8 mouse cellular contexts compared by ENCODE assay signal in genomic region chr17:34628644-34628967, GRCm38 (mm10). TPM values are rescaled to one million over a fixed set of nuclear protein-coding genes. Genes with fewer than 3 reads are reported as not detected.
DNase-seq lines count a peak whose midpoint lies in the region; ATAC-seq and TF ChIP-seq lines count a peak whose summit lies in the region.

No protein-coding gene starts in this region.

- peaks cover 45% of the 10 kb centered on the region for H3K27me3 ChIP-seq in heart, postnatal 0 days (ENCODE audit: control insufficient read depth, insufficient read depth, low read length)
- peaks cover 43% of the 10 kb centered on the region for H3K27me3 ChIP-seq in embryonic facial prominence, embryonic 13.5 days
- peaks cover 31% of the 10 kb centered on the region for H3K27me3 ChIP-seq in limb, embryonic 11.5 days (ENCODE audit: control insufficient read depth, insufficient read depth, low read length)

- peaks cover 16% of the 10 kb centered on the region for H3K4me1 ChIP-seq in heart, postnatal 0 days (ENCODE audit: control insufficient read depth, insufficient read depth)
- peaks cover 61% of the 10 kb centered on the region for H3K4me1 ChIP-seq in embryonic facial prominence, embryonic 13.5 days
- H3K4me1 ChIP-seq in limb, embryonic 11.5 days (ENCODE audit: control insufficient read depth, insufficient read depth, low read length) = peaks cover 30% of the 10 kb centered on the region
- peaks cover 42% of the 10 kb centered on the region for H3K4me1 ChIP-seq in olfactory bulb, adult 2 months (ENCODE audit: control insufficient read depth, insufficient read depth, low read length)

- DNase-seq in heart, postnatal 0 days (ENCODE audit: low spot score) = no peak
- DNase-seq in heart, adult 11 months = no peak
- no peak for DNase-seq in limb, embryonic 11.5 days (ENCODE audit: low spot score)
- DNase-seq in spleen, postnatal 36 days (ENCODE audit: low spot score in 2 of 2) = no peak

- H3K36me3 ChIP-seq in heart, postnatal 0 days (replicated peaks; ENCODE audit: control insufficient read depth, insufficient read depth, low read length) = peaks cover 15% of the 10 kb centered on the region
- H3K36me3 ChIP-seq in embryonic facial prominence, embryonic 13.5 days = peaks cover 13% of the 10 kb centered on the region
- H3K36me3 ChIP-seq in limb, embryonic 11.5 days (ENCODE audit: control insufficient read depth, insufficient read depth, low read length) = no peaks in the 10 kb centered on the region

- peak overlapping the region; percentile 96; the same call in 1 of the 2 replicates for H3K27ac ChIP-seq in heart, postnatal 0 days (ENCODE audit: low read depth)
- peak overlapping the region; percentile 97 for H3K27ac ChIP-seq in embryonic facial prominence, embryonic 13.5 days
- H3K27ac ChIP-seq in limb, embryonic 11.5 days (replicated peaks; ENCODE audit: low read depth, low read length) = no peak overlapping the region
- peak overlapping the region; percentile 99 for H3K27ac ChIP-seq in olfactory bulb, adult 2 months (ENCODE audit: insufficient read depth, low read depth, low read length)

- TF ChIP-seq POLR2A in olfactory bulb, adult 2 months (IDR thresholded peaks at IDR 0.05; ENCODE audit: insufficient read depth, low read depth, low read length) = no peak

- H3K9me3 ChIP-seq in heart, postnatal 0 days (replicated peaks; ENCODE audit: control insufficient read depth, low read length) = no peaks in the 10 kb centered on the region
- H3K9me3 ChIP-seq in embryonic facial prominence, embryonic 13.5 days = no peaks in the 10 kb centered on the region
- H3K9me3 ChIP-seq in limb, embryonic 11.5 days (ENCODE audit: control insufficient read depth, low read length) = no peaks in the 10 kb centered on the region

- H3K4me3 ChIP-seq in heart, postnatal 0 days (ENCODE audit: low read depth, low read length) = peak overlapping the region; percentile 69
- H3K4me3 ChIP-seq in embryonic facial prominence, embryonic 13.5 days = peak overlapping the region; percentile 82
- H3K4me3 ChIP-seq in limb, embryonic 11.5 days (ENCODE audit: low read depth, low read length) = peak overlapping the region; percentile 82
- H3K4me3 ChIP-seq in olfactory bulb, adult 2 months (ENCODE audit: insufficient read depth, low read depth, low read length) = peak overlapping the region; percentile 89

- WGBS in heart, postnatal 0 days = 52% methylated on average over 5 of the region's 5 CpGs
- WGBS in embryonic facial prominence, embryonic 13.5 days = 24% methylated on average over 5 of the region's 5 CpGs
- 28% methylated on average over 5 of the region's 5 CpGs for WGBS in limb, embryonic 11.5 days
- 11% methylated on average over 5 of the region's 5 CpGs for whole genome bisulfite sequencing in olfactory bulb, adult 2 months

- no peak for TF ChIP-seq CTCF in heart, postnatal 0 days (IDR thresholded peaks at IDR 0.05; ENCODE audit: low read depth)
- TF ChIP-seq CTCF in olfactory bulb, adult 2 months (IDR thresholded peaks at IDR 0.05; ENCODE audit: insufficient read depth, low read depth, low read length) = no peak

- H3K9ac ChIP-seq in heart, postnatal 0 days (replicated peaks; ENCODE audit: low read depth, low read length) = peak overlapping the region; percentile 59
- peak overlapping the region; percentile 83 for H3K9ac ChIP-seq in embryonic facial prominence, embryonic 13.5 days
- H3K9ac ChIP-seq in limb, embryonic 11.5 days (ENCODE audit: low read length) = no peak overlapping the region

- TF ChIP-seq EP300 in heart, postnatal 0 days (IDR thresholded peaks at IDR 0.05; ENCODE audit: low read depth) = no peak

- H3K4me2 ChIP-seq in heart, postnatal 0 days (ENCODE audit: low read depth, low read length) = peak overlapping the region; percentile 85
- peak overlapping the region; percentile 91 for H3K4me2 ChIP-seq in embryonic facial prominence, embryonic 13.5 days
- peak overlapping the region; percentile 94 for H3K4me2 ChIP-seq in limb, embryonic 11.5 days (ENCODE audit: low read depth, severe bottlenecking)

- no peak for ATAC-seq in heart, postnatal 0 days (ENCODE audit: insufficient read depth, low read depth)
- ATAC-seq in embryonic facial prominence, embryonic 13.5 days (ENCODE audit: insufficient number of reproducible peaks, insufficient read depth, low FRiP score, low TSS enrichment, low read depth) = no peak
- no peak for ATAC-seq in limb, embryonic 11.5 days (ENCODE audit: insufficient number of reproducible peaks, low FRiP score, low TSS enrichment, low read depth)
- no peak for ATAC-seq in megakaryocyte-erythroid progenitor cell, adult 5-6 weeks (replicated peaks; ENCODE audit: low FRiP score, low TSS enrichment, poor library complexity, severe bottlenecking)
- ATAC-seq in monocyte, adult 5-6 weeks (replicated peaks; ENCODE audit: insufficient number of reproducible peaks, low FRiP score, low TSS enrichment, poor library complexity, severe bottlenecking) = no peak

RNA-seq across cellular contexts. Expression of gene Ppt2, which starts 0.3 kb away (rescaled TPM):
- 35.7 and 37.4 TPM in 2 replicates for total RNA-seq in heart, postnatal 0 days (2014; rRNA removed; ENCODE audit: low replicate concordance)
- 24.0 and 25.7 TPM in 2 replicates for polyA plus RNA-seq in heart, postnatal 0 days (2015; fragmentation: Nextera tagmentation; extraction: Ambion mirVana)
- 21.6 and 22.2 TPM in 2 replicates for polyA plus RNA-seq in embryonic facial prominence, embryonic 13.5 days (2015; fragmentation: Nextera tagmentation; extraction: Ambion mirVana)
- polyA plus RNA-seq in limb, embryonic 11.5 days (2014; fragmentation: Nextera tagmentation; extraction: Ambion mirVana) = 24.8 and 26.1 TPM in 2 replicates
- not detected in 2 replicates for polyA plus RNA-seq in olfactory bulb, adult 2 months (2012; ENCODE audit: insufficient read depth, insufficient read length, low replicate concordance, missing spikeins)
- 31.3 and 35.4 TPM in 2 replicates for total RNA-seq in megakaryocyte-erythroid progenitor cell, adult 5-6 weeks (2014; fragmentation: Nextera tagmentation)
- total RNA-seq in megakaryocyte-erythroid progenitor cell, adult 5-6 weeks (2017) = 10.4 and 17.0 TPM in 2 replicates
- 30.4 to 67.0 TPM (median 38.4 TPM) in 3 replicates for total RNA-seq in monocyte, adult 5-6 weeks (2017)

RNA-seq across cellular contexts. Expression of gene Prrt1, which starts 0.7 kb away (rescaled TPM):
- total RNA-seq in heart, postnatal 0 days (2014; rRNA removed; ENCODE audit: low replicate concordance) = 0.35 TPM in 1 of 2 replicates, not detected in the other
- 0.16 and 0.19 TPM in 2 replicates for polyA plus RNA-seq in heart, postnatal 0 days (2015; fragmentation: Nextera tagmentation; extraction: Ambion mirVana)
- 0.55 and 0.78 TPM in 2 replicates for polyA plus RNA-seq in embryonic facial prominence, embryonic 13.5 days (2015; fragmentation: Nextera tagmentation; extraction: Ambion mirVana)
- 0.17 and 0.20 TPM in 2 replicates for polyA plus RNA-seq in limb, embryonic 11.5 days (2014; fragmentation: Nextera tagmentation; extraction: Ambion mirVana)
- not detected in 2 replicates for polyA plus RNA-seq in olfactory bulb, adult 2 months (2012; ENCODE audit: insufficient read depth, insufficient read length, low replicate concordance, missing spikeins)
- 0.59 TPM in 1 of 2 replicates, not detected in the other for total RNA-seq in megakaryocyte-erythroid progenitor cell, adult 5-6 weeks (2014; fragmentation: Nextera tagmentation)
- total RNA-seq in megakaryocyte-erythroid progenitor cell, adult 5-6 weeks (2017) = 0.75 TPM in 1 of 2 replicates, not detected in the other
- total RNA-seq in monocyte, adult 5-6 weeks (2017) = 0.29 to 1.9 TPM (median 0.75 TPM) in 3 replicates

RNA-seq across cellular contexts. Expression of gene Egfl8, which starts 12.8 kb away (rescaled TPM):
- 0.15 and 0.93 TPM in 2 replicates for total RNA-seq in heart, postnatal 0 days (2014; rRNA removed; ENCODE audit: low replicate concordance)
- 0.97 and 1.3 TPM in 2 replicates for polyA plus RNA-seq in heart, postnatal 0 days (2015; fragmentation: Nextera tagmentation; extraction: Ambion mirVana)
- polyA plus RNA-seq in embryonic facial prominence, embryonic 13.5 days (2015; fragmentation: Nextera tagmentation; extraction: Ambion mirVana) = 7.5 and 10.2 TPM in 2 replicates
- 2.8 and 3.5 TPM in 2 replicates for polyA plus RNA-seq in limb, embryonic 11.5 days (2014; fragmentation: Nextera tagmentation; extraction: Ambion mirVana)
- not detected in 2 replicates for polyA plus RNA-seq in olfactory bulb, adult 2 months (2012; ENCODE audit: insufficient read depth, insufficient read length, low replicate concordance, missing spikeins)
- total RNA-seq in megakaryocyte-erythroid progenitor cell, adult 5-6 weeks (2014; fragmentation: Nextera tagmentation) = 0.96 and 2.1 TPM in 2 replicates
- 2.6 TPM in 1 of 2 replicates, not detected in the other for total RNA-seq in megakaryocyte-erythroid progenitor cell, adult 5-6 weeks (2017)
- 2.3 to 3.3 TPM (median 3.0 TPM) in 3 replicates for total RNA-seq in monocyte, adult 5-6 weeks (2017)

RNA-seq across cellular contexts. Expression of gene Fkbpl, which starts 16.0 kb away (rescaled TPM):
- total RNA-seq in heart, postnatal 0 days (2014; rRNA removed; ENCODE audit: low replicate concordance) = 2.6 and 7.1 TPM in 2 replicates
- 12.3 and 13.4 TPM in 2 replicates for polyA plus RNA-seq in heart, postnatal 0 days (2015; fragmentation: Nextera tagmentation; extraction: Ambion mirVana)
- polyA plus RNA-seq in embryonic facial prominence, embryonic 13.5 days (2015; fragmentation: Nextera tagmentation; extraction: Ambion mirVana) = 15.0 and 18.0 TPM in 2 replicates
- 13.1 and 19.3 TPM in 2 replicates for polyA plus RNA-seq in limb, embryonic 11.5 days (2014; fragmentation: Nextera tagmentation; extraction: Ambion mirVana)
- polyA plus RNA-seq in olfactory bulb, adult 2 months (2012; ENCODE audit: insufficient read depth, insufficient read length, low replicate concordance, missing spikeins) = not detected in 2 replicates
- 5.5 TPM in 2 replicates for total RNA-seq in megakaryocyte-erythroid progenitor cell, adult 5-6 weeks (2014; fragmentation: Nextera tagmentation)
- 14.7 and 26.2 TPM in 2 replicates for total RNA-seq in megakaryocyte-erythroid progenitor cell, adult 5-6 weeks (2017)
- 5.6 to 15.1 TPM (median 6.4 TPM) in 3 replicates for total RNA-seq in monocyte, adult 5-6 weeks (2017)

RNA-seq across cellular contexts. Expression of gene Atf6b, which starts 18.3 kb away (rescaled TPM):
- total RNA-seq in heart, postnatal 0 days (2014; rRNA removed; ENCODE audit: low replicate concordance) = 15.8 and 16.6 TPM in 2 replicates
- 22.5 and 24.3 TPM in 2 replicates for polyA plus RNA-seq in heart, postnatal 0 days (2015; fragmentation: Nextera tagmentation; extraction: Ambion mirVana)
- 97.8 and 106 TPM in 2 replicates for polyA plus RNA-seq in embryonic facial prominence, embryonic 13.5 days (2015; fragmentation: Nextera tagmentation; extraction: Ambion mirVana)
- 63.4 and 71.4 TPM in 2 replicates for polyA plus RNA-seq in limb, embryonic 11.5 days (2014; fragmentation: Nextera tagmentation; extraction: Ambion mirVana)
- polyA plus RNA-seq in olfactory bulb, adult 2 months (2012; ENCODE audit: insufficient read depth, insufficient read length, low replicate concordance, missing spikeins) = not detected in 2 replicates
- 20.6 and 31.3 TPM in 2 replicates for total RNA-seq in megakaryocyte-erythroid progenitor cell, adult 5-6 weeks (2014; fragmentation: Nextera tagmentation)
- total RNA-seq in megakaryocyte-erythroid progenitor cell, adult 5-6 weeks (2017) = 8.7 and 11.5 TPM in 2 replicates
- total RNA-seq in monocyte, adult 5-6 weeks (2017) = 17.4 to 26.0 TPM (median 23.4 TPM) in 3 replicates

Comparison
In these comparisons a context has a peak if more than half of its experiments do, and no peak if none do; other contexts are left out.
1. RNA of gene Ppt2, which starts 0.3 kb away (polyA plus RNA-seq): 24.8 to 26.1 TPM in limb, embryonic 11.5 days, 24.0 to 25.7 TPM in heart, postnatal 0 days and 21.6 to 22.2 TPM in embryonic facial prominence, embryonic 13.5 days; not detected in olfactory bulb, adult 2 months; every median in the first group is over 10 times any median in the second.
2. RNA of gene Prrt1, which starts 0.7 kb away (polyA plus RNA-seq): not detected in olfactory bulb, adult 2 months; 0.55 to 0.78 TPM in embryonic facial prominence, embryonic 13.5 days, 0.16 to 0.19 TPM in heart, postnatal 0 days and 0.17 to 0.20 TPM in limb, embryonic 11.5 days; every median in the first group is over 10 times any median in the second.
3. Peak in every context shown above with its lines, with median percentiles within 50 percentile points of each other: H3K4me2 ChIP-seq and H3K4me3 ChIP-seq.